Mouse (Mus musculus) mesoderm, embryonic 11.5 days (tissue): ENCODE data around the gene Ccdc148.
A peak's percentile ranks its signal among the peaks of the same experiment; 100 is the strongest.

ENCODE experiments used
- DNase-seq: peaks from one replicate; pipeline ENCODE4 v3.0.0-alpha.2; 2012; ENCODE audit warnings: low read depth, low spot score

Ccdc148 gene

GRCm38 (mm10) chr2:59160605-59160963 is at the start of gene Ccdc148, which contains the start of gene Pkp4:
TSS of gene Ccdc148 (minus strand) at chr2:59160683.
TSS of gene Pkp4 (plus strand) at chr2:59160850.
- DNase-seq = peak; percentile 96

- DNase-seq = no peak
Observed at GRCm38 (mm10) chr2:59208276-59208675, 47.8 kb upstream of the Ccdc148 start.

- no peak for DNase-seq
Observed at GRCm38 (mm10) chr2:59207725-59208124, 47.2 kb upstream of the Ccdc148 start.

- no peak for DNase-seq
Observed at GRCm38 (mm10) chr2:59207240-59207639, 46.8 kb upstream of the Ccdc148 start.

- no peak for DNase-seq
Observed at GRCm38 (mm10) chr2:59206190-59206589, 45.7 kb upstream of the Ccdc148 start.

GRCm38 (mm10) chr2:59205092-59205491 is 44.6 kb upstream of the Ccdc148 start:
- no peak for DNase-seq

GRCm38 (mm10) chr2:59203627-59204425 is 43.3 kb upstream of the Ccdc148 start:
- DNase-seq = no peak

- DNase-seq = no peak
Observed at GRCm38 (mm10) chr2:59202930-59203329, 42.4 kb upstream of the Ccdc148 start.

GRCm38 (mm10) chr2:59200511-59200910 is 40.0 kb upstream of the Ccdc148 start:
- DNase-seq = no peak

- no peak for DNase-seq
Observed at GRCm38 (mm10) chr2:59199476-59199976, 39.0 kb upstream of the Ccdc148 start.

GRCm38 (mm10) chr2:59197156-59197555 is 36.7 kb upstream of the Ccdc148 start:
- no peak for DNase-seq

GRCm38 (mm10) chr2:59193117-59193516 is 32.6 kb upstream of the Ccdc148 start:
- no peak for DNase-seq

GRCm38 (mm10) chr2:59191466-59191865 is 31.0 kb upstream of the Ccdc148 start:
- DNase-seq = no peak

GRCm38 (mm10) chr2:59190186-59190585 is 29.7 kb upstream of the Ccdc148 start:
- DNase-seq = no peak

- no peak for DNase-seq
Observed at GRCm38 (mm10) chr2:59189661-59190185, 29.2 kb upstream of the Ccdc148 start.

- DNase-seq = no peak
Observed at GRCm38 (mm10) chr2:59188306-59188705, 27.8 kb upstream of the Ccdc148 start.

GRCm38 (mm10) chr2:59186966-59187365 is 26.5 kb upstream of the Ccdc148 start:
- DNase-seq = no peak

GRCm38 (mm10) chr2:59186122-59186521 is 25.6 kb upstream of the Ccdc148 start:
- DNase-seq = no peak

GRCm38 (mm10) chr2:59184107-59185064 is 23.9 kb upstream of the Ccdc148 start:
- DNase-seq = no peak

GRCm38 (mm10) chr2:59183541-59183940 is 23.1 kb upstream of the Ccdc148 start:
- DNase-seq = no peak

GRCm38 (mm10) chr2:59181321-59182113 is 21.0 kb upstream of the Ccdc148 start:
- no peak for DNase-seq
